Mouse (Mus musculus) midbrain, embryonic 10.5 days (tissue): ENCODE results near the gene Phf1. TPM values are rescaled to one million over a fixed set of nuclear protein-coding genes. Genes with fewer than 3 reads are reported as not detected.
A peak's percentile ranks its signal among the peaks of the same experiment; 100 is the strongest.
"Not testable (repeated sequence)": the region's sequence is repeated elsewhere in the genome, so short reads cannot be mapped to it uniquely, and the experiment has no call there.

Experiments
- DNase-seq: peaks from one replicate; pipeline ENCODE4 v3.0.0-alpha.2; 2017; ENCODE audit warnings: low spot score
- H3K27ac ChIP-seq: fragments of 300-500 bp; sonication (generic); replicated peaks from 2 replicates; pipeline ENCODE4 v1.5.1; 2016; ENCODE audit warnings: mild to moderate bottlenecking
- H3K27me3 ChIP-seq: fragments of 300-500 bp; sonication (generic); 2 replicates; pipeline ENCODE4 v1.6.1; 2016; ENCODE audit warnings: low read depth, mild to moderate bottlenecking; ENCODE audit not compliant: poor library complexity, severe bottlenecking
- H3K36me3 ChIP-seq: fragments of 300-500 bp; sonication (generic); 2 replicates; pipeline ENCODE4 v1.6.1; 2016; ENCODE audit warnings: mild to moderate bottlenecking, moderate library complexity
- H3K4me1 ChIP-seq: fragments of 300-500 bp; sonication (generic); 2 replicates; pipeline ENCODE4 v1.6.1; 2016
- H3K4me3 ChIP-seq: fragments of 300-500 bp; sonication (generic); 2 replicates; pipeline ENCODE4 v1.5.1; 2016; ENCODE audit warnings: mild to moderate bottlenecking, moderate library complexity
- H3K9me3 ChIP-seq: fragments of 300-500 bp; sonication (generic); replicated peaks from 2 replicates; pipeline ENCODE4 v1.6.1; 2016; ENCODE audit warnings: mild to moderate bottlenecking
- WGBS: fragments of 180-500 bp; shearing (Covaris S2); methylation state at CpG from one replicate; pipeline ENCODE4 v1.1.7; 2016; 5-methylcytosine and 5-hydroxymethylcytosine counted together
- polyA plus RNA-seq: library from polyadenylated mRNA; unstranded; fragments of >200 nt; fragmentation: Nextera tagmentation; extraction: Ambion mirVana; gene quantifications from 2 replicates; pipeline ENCODE4 v1.2.1, GENCODE M21; 2016

Gene Phf1
- polyA plus RNA-seq, 1 experiment from 2014 or later = 3.1 TPM

DNA sequence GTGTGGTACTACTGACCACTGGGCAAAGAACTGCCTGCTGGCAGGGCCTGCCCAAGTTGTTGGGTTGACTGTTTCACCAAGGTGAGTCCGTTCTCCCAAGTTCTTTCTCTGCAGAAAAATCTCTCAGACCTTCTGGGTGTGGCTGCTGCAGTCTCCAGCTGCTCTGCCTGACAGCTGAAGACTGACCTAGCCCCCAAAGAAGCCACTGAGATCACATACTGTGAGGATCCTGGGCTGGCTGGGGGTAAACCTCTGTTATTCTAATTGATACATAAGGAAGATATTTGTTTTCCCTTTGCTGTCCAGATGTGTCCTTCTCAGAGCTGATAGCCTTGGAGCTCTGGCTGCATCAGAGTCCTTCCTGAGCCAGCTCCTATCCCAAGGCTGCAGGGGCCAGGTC, 17.6 kb upstream of the Phf1 start:
- no peak for DNase-seq
- Histone ChIP-seq H3K36me3 (peaks cover 9% of the 10 kb centered on the region), H3K4me1 (peaks cover 15% of the 10 kb centered on the region), H3K27ac (no peak overlapping the region), H3K27me3 (no peaks in the 10 kb centered on the region), H3K9me3 (no peaks in the 10 kb centered on the region), H3K4me3 (no peak overlapping the region)
- WGBS = 37% methylated on average over 1 of the region's 1 CpGs

DNA sequence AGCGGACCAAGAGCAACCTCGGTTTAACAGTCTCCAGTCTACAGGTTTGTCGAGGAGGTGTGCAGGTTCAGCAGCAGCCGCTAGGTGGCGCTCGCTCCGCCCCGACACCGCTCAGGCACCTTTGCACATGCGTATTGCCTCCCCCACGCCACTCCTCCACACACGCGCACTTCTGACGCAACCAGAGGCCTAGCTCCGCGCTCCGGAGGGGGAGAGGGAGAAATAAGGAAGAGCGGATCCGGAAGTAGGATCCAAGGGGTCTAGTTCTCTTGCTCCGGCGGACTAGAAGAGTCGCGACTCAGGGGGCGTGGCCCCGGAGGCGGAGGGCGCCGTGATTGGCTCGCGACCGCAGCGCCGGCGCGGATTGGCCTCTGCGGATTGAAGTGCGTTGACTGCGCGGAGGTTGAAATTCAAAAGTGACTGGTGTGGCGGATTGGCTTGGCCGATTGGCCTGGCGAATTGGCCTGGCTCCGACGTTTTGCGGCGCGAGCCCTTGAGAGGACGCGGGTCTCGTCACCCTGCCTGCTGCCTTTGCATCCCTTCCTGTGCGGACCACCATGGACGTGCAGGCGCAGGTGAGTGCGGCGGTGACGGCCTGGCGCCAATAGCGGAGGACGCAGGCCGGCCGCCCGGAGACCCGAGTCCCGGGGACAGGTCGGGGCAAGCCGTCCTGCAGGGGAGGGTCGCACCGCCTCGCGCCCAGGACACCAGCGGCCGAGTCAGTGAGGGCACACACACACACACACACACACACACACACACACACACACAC, 16.0 kb upstream of the Phf1 start, which contains the start of gene Kifc5b:
Gene Kifc5b, plus strand, starts transcription at position 381 of the 772 bp plus-strand sequence.
- H3K4me1 ChIP-seq = peaks cover 15% of the 10 kb centered on the region
- no peaks in the 10 kb centered on the region for H3K9me3 ChIP-seq
- H3K4me3 ChIP-seq = peak within 1 kb of the TSS; percentile 69
- DNase-seq = peak; percentile 100
- H3K36me3 ChIP-seq = peaks cover 25% of the 10 kb centered on the region
- under 1% methylated on average over 71 of the region's 72 CpGs for WGBS
- peak within 1 kb of the TSS; percentile 91 for H3K27ac ChIP-seq
- H3K27me3 ChIP-seq = no peaks in the 10 kb centered on the region

DNA sequence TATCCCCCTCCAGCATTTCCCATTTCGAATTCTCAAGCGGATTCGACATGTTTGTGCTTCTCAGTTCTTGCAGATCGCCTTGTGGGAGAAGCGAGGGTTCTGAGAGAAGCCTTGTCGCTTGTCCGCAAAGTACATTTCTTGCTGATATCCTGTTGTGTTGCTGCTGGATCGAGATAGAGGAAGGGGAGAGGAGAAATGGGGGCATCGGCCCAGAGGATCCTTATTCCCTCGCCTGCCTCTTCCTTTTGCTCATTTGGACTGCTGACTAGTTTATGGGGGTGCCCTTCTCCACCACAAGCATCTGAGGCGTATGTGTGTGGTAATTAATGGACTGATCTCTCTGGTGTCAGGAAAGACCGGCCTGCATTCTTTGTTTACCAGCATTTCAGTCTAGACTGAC, 15.3 kb upstream of the Phf1 start:
- H3K36me3 ChIP-seq = peaks cover 28% of the 10 kb centered on the region
- 4% methylated on average over 12 of the region's 12 CpGs for WGBS
- H3K27me3 ChIP-seq, DNase-seq, H3K9me3 ChIP-seq: not testable (repeated sequence)
- H3K4me1 ChIP-seq = peaks cover 15% of the 10 kb centered on the region
- H3K4me3 ChIP-seq = peak overlapping the region; percentile 69
- peak overlapping the region; percentile 91 for H3K27ac ChIP-seq

DNA sequence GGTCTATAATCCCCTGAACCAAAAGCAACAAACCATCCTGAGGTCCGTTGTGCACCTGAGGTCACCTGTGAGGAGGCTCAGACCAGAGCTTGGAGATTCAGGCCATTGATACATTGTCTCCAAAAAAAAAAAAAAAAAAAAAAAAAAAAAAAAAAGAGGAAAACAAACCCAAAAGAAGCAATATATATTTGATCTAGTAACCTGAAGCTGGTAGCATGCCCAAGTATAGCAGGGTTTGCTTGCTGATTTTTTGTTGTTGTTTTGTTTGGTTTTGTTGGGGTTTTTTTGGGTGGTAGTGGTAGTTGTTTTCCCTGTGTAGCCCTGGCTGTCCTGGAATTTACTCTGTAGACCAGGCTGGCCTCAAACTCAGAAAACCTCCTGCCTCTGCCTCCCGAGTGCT, 14.5 kb upstream of the Phf1 start:
- Histone ChIP-seq H3K4me3 (peak overlapping the region; percentile 69), H3K27ac (no peak overlapping the region), H3K36me3 (peaks cover 36% of the 10 kb centered on the region), H3K9me3 (no peaks in the 10 kb centered on the region), H3K27me3 (no peaks in the 10 kb centered on the region), H3K4me1 (peaks cover 15% of the 10 kb centered on the region)
- no peak for DNase-seq
- 70% methylated on average over 2 of the region's 2 CpGs for WGBS

DNA sequence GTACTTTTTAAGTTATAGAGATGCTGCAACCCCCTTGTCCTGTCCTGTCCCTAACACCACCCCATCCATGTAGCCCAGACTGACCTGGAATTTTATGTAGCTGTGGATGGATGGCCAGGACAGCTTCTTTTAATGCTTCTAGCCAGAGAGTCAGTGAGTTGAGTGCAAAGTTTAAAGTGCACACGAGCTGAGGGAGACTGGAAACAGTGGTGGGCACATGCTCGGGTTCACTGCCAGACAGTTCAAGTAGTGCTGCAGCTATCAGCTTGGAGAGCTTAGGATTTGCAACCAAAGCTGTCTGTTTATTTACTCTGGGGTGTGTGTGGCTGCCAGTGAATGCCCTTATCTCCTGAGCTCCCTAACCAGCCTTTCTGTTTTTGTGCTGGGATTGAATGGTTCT, 13.3 kb upstream of the Phf1 start:
- not testable (repeated sequence) for H3K27ac ChIP-seq, H3K4me3 ChIP-seq, H3K27me3 ChIP-seq, H3K9me3 ChIP-seq, DNase-seq
- peaks cover 15% of the 10 kb centered on the region for H3K4me1 ChIP-seq
- 84% methylated on average over 2 of the region's 2 CpGs for WGBS
- H3K36me3 ChIP-seq = peaks cover 46% of the 10 kb centered on the region

DNA sequence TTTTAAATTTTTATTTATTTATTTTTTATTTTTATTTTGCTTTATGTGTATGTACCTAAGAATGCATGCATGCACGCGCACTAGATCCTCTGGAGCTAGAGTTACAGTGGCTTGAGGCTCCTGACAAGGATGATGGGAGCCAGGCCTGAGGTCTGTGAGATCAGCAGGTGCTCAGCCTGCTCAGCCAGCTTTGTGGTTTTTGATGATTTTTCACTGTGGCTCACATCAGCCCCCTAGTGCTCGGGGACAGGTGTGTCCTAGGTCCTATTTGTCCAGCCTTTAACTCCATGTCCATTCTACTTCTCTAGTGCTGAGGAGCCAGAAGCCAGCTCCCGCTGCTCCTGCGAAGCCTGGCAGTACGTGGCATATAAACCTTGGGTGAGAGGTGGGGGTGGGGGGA, 10.5 kb upstream of the Phf1 start:
- not testable (repeated sequence) for H3K4me3 ChIP-seq, DNase-seq, H3K27me3 ChIP-seq, H3K27ac ChIP-seq, H3K9me3 ChIP-seq
- 96% methylated on average over 6 of the region's 6 CpGs for WGBS
- Histone ChIP-seq H3K4me1 (peaks cover 15% of the 10 kb centered on the region), H3K36me3 (peaks cover 74% of the 10 kb centered on the region)

DNA sequence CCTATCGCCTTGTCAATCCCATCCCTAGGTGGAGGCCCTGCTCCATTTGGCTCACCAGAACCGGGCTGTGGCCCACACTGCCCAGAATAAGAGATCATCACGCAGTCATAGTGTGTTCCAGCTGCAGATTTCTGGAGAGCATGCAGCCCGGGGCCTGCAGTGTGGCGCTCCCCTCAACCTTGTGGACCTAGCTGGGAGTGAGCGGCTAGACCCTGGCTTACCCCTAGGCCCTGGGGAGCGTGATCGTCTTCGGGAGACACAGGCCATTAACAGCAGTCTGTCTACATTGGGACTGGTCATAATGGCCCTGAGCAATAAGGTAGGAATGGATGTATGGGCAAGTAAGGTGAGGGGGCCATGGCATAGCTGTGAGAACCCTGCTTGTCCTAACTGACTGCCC, 7.4 kb upstream of the Phf1 start:
- DNase-seq = not testable (repeated sequence)
- 96% methylated on average over 9 of the region's 9 CpGs for WGBS
- H3K36me3 ChIP-seq = peaks cover 93% of the 10 kb centered on the region

DNA sequence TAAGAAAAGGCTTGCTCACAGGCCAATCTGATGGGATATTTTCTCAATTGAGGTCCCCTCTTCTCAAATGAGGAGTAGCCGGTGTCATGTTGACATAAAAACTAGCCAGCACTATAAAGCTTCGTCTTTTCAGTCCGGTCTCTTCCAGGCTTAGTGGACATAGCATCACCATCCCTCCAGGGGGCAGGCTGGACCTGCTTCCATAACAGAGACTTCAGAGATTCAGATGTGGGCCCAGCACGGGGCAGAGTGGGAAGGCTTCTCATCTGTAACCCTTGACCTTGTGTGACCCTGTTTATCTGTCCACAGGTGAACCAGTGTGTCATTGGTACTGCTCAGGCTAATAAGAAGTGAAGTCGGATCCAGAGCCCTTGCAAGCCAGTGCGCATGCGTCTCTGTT, 1.1 kb upstream of the Phf1 start:
- H3K36me3 ChIP-seq = peaks cover 78% of the 10 kb centered on the region
- 76% methylated on average over 7 of the region's 7 CpGs for WGBS
- DNase-seq = not testable (repeated sequence)

More for the DNA sequence above, 7.4 kb upstream of the Phf1 start:
- not testable (repeated sequence) for H3K9me3 ChIP-seq, H3K4me3 ChIP-seq, H3K27me3 ChIP-seq, H3K4me1 ChIP-seq, H3K27ac ChIP-seq

DNA sequence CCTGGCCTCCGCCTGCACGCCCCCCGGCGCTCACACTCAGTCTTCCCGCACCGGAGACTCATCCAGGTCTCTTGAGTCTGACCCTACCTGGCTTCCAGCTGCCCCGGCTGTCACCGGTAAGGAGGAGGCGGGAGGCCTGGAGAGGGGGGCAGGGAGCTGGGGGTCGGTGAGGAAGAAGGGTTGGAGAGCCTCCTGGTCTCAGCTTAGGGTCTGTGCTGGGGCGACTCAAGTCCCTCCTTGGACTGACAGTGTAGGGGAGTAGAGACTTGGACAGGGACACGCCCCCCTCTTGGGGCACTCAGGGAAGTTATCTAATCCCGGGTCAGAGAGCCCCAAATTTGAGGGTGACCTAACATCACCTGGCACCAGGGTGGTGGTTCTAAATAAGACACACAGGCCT, 567 bp downstream of the Phf1 start:
- no peaks in the 10 kb centered on the region for H3K9me3 ChIP-seq
- H3K27me3 ChIP-seq = no peaks in the 10 kb centered on the region
- 11% methylated on average over 13 of the region's 13 CpGs for WGBS
- peaks cover 76% of the 10 kb centered on the region for H3K36me3 ChIP-seq
- peaks cover 48% of the 10 kb centered on the region for H3K4me1 ChIP-seq
- H3K27ac ChIP-seq = peak overlapping the region; percentile 84
- DNase-seq = no peak
- H3K4me3 ChIP-seq = peak overlapping the region; percentile 61

More for the DNA sequence above, 1.1 kb upstream of the Phf1 start:
- not testable (repeated sequence) for H3K27ac ChIP-seq, H3K27me3 ChIP-seq, H3K4me3 ChIP-seq, H3K9me3 ChIP-seq
- H3K4me1 ChIP-seq = peaks cover 32% of the 10 kb centered on the region

DNA sequence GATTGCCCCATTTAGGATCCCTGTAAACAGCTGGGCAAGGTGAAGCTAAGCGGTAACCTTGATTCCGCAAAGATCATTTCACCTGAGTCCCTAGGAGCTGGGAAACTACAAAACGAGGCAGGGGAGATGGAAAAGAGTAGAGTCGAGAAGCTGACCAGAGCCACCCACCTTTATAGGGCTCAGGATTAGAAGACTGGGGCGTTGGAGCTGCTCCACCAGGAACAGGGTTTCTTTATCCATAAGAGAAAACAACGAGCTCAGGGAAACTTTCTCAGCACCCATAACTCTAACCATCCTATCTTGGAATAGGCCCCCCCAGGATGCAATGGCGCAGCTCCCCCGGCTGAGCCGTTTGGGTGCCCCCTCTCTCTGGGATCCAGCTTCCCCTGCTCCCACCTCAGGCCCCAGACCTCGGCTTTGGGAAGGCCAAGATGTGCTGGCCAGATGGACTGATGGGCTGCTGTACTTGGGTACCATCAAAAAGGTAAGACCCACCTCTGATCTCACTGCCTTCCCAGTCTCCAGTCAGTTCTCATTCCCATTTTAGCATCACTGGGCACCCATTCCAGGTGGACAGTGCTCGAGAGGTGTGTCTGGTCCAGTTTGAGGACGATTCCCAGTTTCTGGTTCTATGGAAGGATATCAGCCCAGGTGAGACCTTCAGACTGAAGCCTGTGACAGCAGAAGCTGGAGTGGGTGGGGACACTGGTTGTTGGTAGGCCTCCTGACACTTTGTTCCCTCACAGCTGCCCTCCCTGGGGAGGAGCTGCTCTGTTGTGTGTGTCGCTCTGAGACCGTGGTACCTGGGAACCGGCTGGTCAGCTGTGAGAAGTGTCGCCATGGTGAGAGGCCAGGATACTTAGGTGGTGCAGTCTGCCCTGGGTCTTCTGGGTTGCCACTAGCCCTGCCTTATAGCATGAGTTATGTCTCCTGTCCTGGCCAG, 1.3 kb downstream of the Phf1 start:
- Histone ChIP-seq H3K27ac (no peak overlapping the region), H3K4me3 (peak overlapping the region; percentile 61)
- no peak for DNase-seq

DNA sequence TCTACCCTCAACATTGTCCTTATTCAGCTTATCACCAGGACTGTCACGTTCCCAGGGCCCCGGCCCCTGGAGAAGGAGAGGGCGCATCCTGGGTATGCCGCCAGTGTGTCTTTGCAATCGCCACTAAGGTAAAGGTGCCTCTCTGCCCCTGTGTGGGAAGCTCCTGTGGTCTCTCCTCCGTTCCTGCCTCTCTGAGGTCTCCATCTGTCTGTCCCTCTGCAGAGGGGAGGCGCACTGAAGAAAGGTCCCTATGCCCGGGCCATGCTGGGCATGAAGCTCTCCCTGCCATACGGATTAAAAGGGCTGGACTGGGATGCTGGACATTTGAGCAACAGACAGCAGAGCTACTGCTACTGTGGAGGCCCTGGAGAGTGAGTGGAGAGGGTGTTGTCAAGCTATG, 2.2 kb downstream of the Phf1 start:
- no peaks in the 10 kb centered on the region for H3K27me3 ChIP-seq
- H3K9me3 ChIP-seq = no peaks in the 10 kb centered on the region
- WGBS = 90% methylated on average over 9 of the region's 9 CpGs
- H3K4me1 ChIP-seq = peaks cover 57% of the 10 kb centered on the region
- H3K4me3 ChIP-seq = peak overlapping the region; percentile 11; the same call in 1 of the 2 replicates
- peaks cover 60% of the 10 kb centered on the region for H3K36me3 ChIP-seq
- DNase-seq = no peak
- no peak overlapping the region for H3K27ac ChIP-seq

More for the DNA sequence above, 1.3 kb downstream of the Phf1 start:
- no peaks in the 10 kb centered on the region for H3K9me3 ChIP-seq
- 84% methylated on average over 16 of the region's 16 CpGs for WGBS
- peaks cover 53% of the 10 kb centered on the region for H3K4me1 ChIP-seq
- H3K36me3 ChIP-seq = peaks cover 69% of the 10 kb centered on the region
- no peaks in the 10 kb centered on the region for H3K27me3 ChIP-seq

DNA sequence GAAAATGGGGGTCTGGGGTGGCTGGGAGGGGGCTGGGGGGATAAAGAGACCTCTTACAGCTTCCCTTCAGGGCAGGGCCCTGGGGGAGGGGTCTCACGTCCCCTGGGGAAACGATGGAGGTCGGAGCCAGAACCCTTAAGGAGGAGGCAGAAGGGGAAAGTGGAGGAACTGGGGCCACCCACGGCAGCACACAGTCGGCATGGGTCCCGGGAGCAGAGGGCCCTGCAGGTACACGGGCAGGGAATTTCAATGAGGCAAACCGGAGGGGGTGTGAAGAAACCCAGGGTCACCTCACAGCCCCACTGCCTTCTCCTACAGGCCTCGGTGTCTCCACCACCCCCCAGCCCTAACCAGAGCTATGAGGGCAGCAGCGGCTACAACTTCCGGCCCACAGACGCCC, 3.6 kb downstream of the Phf1 start:
- Histone ChIP-seq H3K36me3 (peaks cover 46% of the 10 kb centered on the region), H3K27ac (no peak overlapping the region), H3K27me3 (no peaks in the 10 kb centered on the region), H3K4me3 (no peak overlapping the region), H3K9me3 (no peaks in the 10 kb centered on the region), H3K4me1 (peaks cover 71% of the 10 kb centered on the region)
- whole genome bisulfite sequencing = 88% methylated on average over 12 of the region's 12 CpGs
- DNase-seq = no peak
